In the genomic region with DNA sequence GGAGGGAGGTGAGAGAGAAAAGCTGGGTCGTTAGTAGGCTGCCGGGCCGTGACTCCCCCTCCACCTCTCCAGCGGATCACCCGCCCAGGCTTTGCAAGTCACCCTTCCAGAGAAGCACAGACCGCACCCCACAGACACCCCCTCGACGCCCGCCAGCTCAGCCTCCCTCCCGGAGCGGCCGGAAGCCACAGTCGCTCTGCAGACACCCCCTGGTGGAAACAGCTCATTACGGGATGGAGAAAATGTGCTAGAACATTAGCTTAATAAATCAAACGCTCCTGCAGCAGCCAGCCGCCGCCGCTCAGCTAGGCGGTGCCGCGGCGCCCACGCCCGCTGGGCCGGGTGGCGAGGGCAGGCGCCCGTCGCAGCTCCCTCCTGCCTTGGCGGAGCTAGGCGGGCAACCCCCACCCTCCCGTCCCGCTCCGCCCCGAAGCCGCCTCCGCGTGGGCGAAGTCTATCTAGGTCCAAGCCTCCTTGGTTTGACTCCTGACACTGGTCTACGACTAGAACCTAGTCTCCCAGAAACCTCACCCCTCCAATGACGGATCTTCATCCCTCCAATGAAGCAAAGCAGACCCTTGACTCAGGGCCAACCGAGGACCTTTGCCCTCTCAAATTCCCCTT, we compare ENCODE assay signal across 8 mouse cellular contexts. TPM values are rescaled to one million over a fixed set of nuclear protein-coding genes. Genes with fewer than 3 reads are reported as not detected.
A peak's percentile ranks its signal among the peaks of the same experiment; 100 is the strongest.
DNase-seq lines count a peak whose midpoint lies in the region; ATAC-seq lines count a peak whose summit lies in the region.

No protein-coding gene starts in this region.

- intact Hi-C loops in left cerebral cortex, postnatal 10 days (cut with DNase I) = loop anchor here (10.0 kb wide), 1 partner anchor 213 kb away; a partner anchor contains a TSS

- peak; percentile 95 for ATAC-seq in activated CD4-positive, CD25-positive, alpha-beta regulatory T cell, adult 4 months
- ATAC-seq in megakaryocyte progenitor cell, adult 5-6 weeks (replicated peaks; ENCODE audit: poor library complexity) = peak; percentile 95

- peak; percentile 61 for DNase-seq in embryo, embryonic 10 days (ENCODE audit: low spot score)
- peak; percentile 71 for DNase-seq in gastrocnemius, postnatal 10 days
- DNase-seq in induced T-regulatory cell, adult 2 months (ENCODE audit: low read depth) = peak; percentile 93
- DNase-seq in left cerebral cortex, postnatal 10 days (ENCODE audit: extremely low spot score in 1 of 2, low spot score in 2 of 2) = peak; percentile 44 to 85
- DNase-seq in right cerebral cortex, postnatal 10 days (ENCODE audit: low spot score in 2 of 2) = peak; percentile 81 to 83
- DNase-seq in urinary bladder, postnatal 14 days (ENCODE audit: low spot score) = peak; percentile 79

RNA-seq across cellular contexts. Expression of a gene that starts 23.1 kb away (rescaled TPM):
- 1 to 10 TPM; 6.1 to 9.0 TPM for polyA plus RNA-seq in activated CD4-positive, CD25-positive, alpha-beta regulatory T cell, adult 4 months (2017; shearing (Covaris generic))
- total RNA-seq in gastrocnemius, postnatal 10 days (2021) = 1 to 10 TPM; 5.3 to 7.4 TPM
- total RNA-seq in left cerebral cortex, postnatal 10 days (2021) = 10 to 100 TPM; 12.2 to 22.1 TPM
- total RNA-seq in megakaryocyte progenitor cell, adult 5-6 weeks (2015) = 2.0 and 2.3 TPM in 2 replicates
- 2.6 and 3.2 TPM in 2 replicates for total RNA-seq in megakaryocyte progenitor cell, adult 5-6 weeks (2017)

Comparison
In these comparisons a context has a peak if more than half of its experiments do, and no peak if none do; other contexts are left out.
1. Peak in every context shown above with its lines: DNase-seq and ATAC-seq.